Mouse (Mus musculus): ENCODE measurements around the gene Camsap1. TPM values are rescaled to one million over a fixed set of nuclear protein-coding genes. Genes with fewer than 3 reads are reported as not detected.

Camsap1 gene
- total and polyA plus RNA-seq, 3 experiments = 6.2 to 22.1 (median 17.2) TPM

DNA sequence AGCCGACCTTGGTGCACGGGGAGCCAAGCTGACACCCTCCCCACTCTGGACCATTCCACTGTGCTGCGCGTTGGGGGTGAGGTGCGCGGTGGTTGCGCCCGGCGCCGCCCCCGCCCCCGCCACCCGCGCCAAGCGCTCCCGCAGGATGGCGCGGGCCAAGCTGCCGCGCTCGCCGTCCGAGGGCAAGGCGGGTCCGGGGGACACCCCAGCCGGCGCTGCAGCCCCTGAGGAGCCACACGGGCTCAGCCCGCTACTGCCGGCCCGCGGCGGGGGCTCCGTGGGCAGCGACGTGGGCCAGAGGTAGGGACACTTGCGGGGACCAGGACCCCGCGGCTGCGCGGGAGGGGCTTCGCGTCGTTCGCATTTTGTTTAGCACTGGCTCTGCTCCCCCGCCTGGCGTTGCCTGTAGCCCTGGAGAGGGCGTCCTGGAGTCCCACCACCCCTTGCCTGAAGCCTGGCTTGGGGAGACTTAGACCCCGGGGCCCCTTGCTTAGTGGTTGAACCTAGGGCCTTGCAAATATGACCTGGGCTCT lies 105.3 kb downstream of the Camsap1 start:
- Histone ChIP-seq H3K27ac (ENCODE audit: insufficient read depth, low read depth) (no peak overlapping the region), H3K4me3 (replicated peaks in 1 of 3; ENCODE audit: low read depth in 2 of 3, low read length in 2 of 3, poor library complexity in 1 of 3) (no peak overlapping the region), H3K9ac (ENCODE audit: insufficient read depth, low read depth) (no peak overlapping the region), H3K79me2 (replicated peaks; ENCODE audit: control insufficient read depth, extremely low read depth, insufficient read depth, poor library complexity, severe bottlenecking) (no peaks in the 10 kb centered on the region), H3K9me3 (replicated peaks; ENCODE audit: low read length) (peaks cover 16% of the 10 kb centered on the region), H3K4me2 (ENCODE audit: insufficient read depth, low read depth, poor library complexity, severe bottlenecking) (no peak overlapping the region), H3K4me1 (ENCODE audit: control insufficient read depth in 1 of 2, insufficient read depth in 2 of 2) (no peaks in the 10 kb centered on the region), H3K36me3 (replicated peaks in 1 of 2; ENCODE audit: control insufficient read depth in 1 of 2, insufficient read depth in 1 of 2, low read length in 1 of 2) (no peaks in the 10 kb centered on the region), H3K27me3 (replicated peaks) (peaks cover 89% of the 10 kb centered on the region)
- DNase-seq (ENCODE audit: extremely low read depth) = no peak
- dilution Hi-C loops (cut with MboI; ENCODE audit: extremely low pct_ligation_motif_present, extremely low pct_unique_long_range_greater_than_20kb, low sequenced_read_pairs) = no loop called here
- in situ Hi-C loops (cut with MboI; ENCODE audit: low pct_ligation_motif_present, low pct_unique_long_range_greater_than_20kb, low sequenced_read_pairs) = no loop called here
- TF ChIP-seq MAX (IDR thresholded peaks at IDR 0.05; ENCODE audit: low read length) (no peak), TCF12 (IDR thresholded peaks at IDR 0.05; ENCODE audit: low read depth, low read length) (no peak), MXI1 (IDR thresholded peaks at IDR 0.05; ENCODE audit: low read depth, low read length) (no peak), ZKSCAN1 (IDR thresholded peaks at IDR 0.05; ENCODE audit: borderline replicate concordance, low read depth, low read length) (no peak), MAFK (IDR thresholded peaks at IDR 0.05; ENCODE audit: insufficient replicate concordance, low read length) (no peak), EP300 (IDR thresholded peaks at IDR 0.05; ENCODE audit: low read length) (no peak), SIN3A (IDR thresholded peaks at IDR 0.05; ENCODE audit: low read length) (no peak), USF1 (IDR thresholded peaks at IDR 0.05; ENCODE audit: low read depth, low read length) (no peak), CTCF (conservative IDR thresholded peaks at IDR 0.05 in 1 of 2, IDR thresholded peaks at IDR 0.05 in 1 of 2; ENCODE audit: low read depth in 2 of 2, low read length in 2 of 2) (no peak), ZNF384 (IDR thresholded peaks at IDR 0.05; ENCODE audit: low read depth, low read length) (no peak), IRF4 (IDR thresholded peaks at IDR 0.05; ENCODE audit: low read depth, low read length) (no peak), POLR2AphosphoS2 (IDR thresholded peaks at IDR 0.05; ENCODE audit: low read depth, low read length) (no peak), USF2 (conservative IDR thresholded peaks at IDR 0.05; ENCODE audit: low read depth, low read length) (no peak), JUND (conservative IDR thresholded peaks at IDR 0.05; ENCODE audit: low read depth, low read length) (no peak), NRF1 (IDR thresholded peaks at IDR 0.05; ENCODE audit: low read depth, low read length) (no peak), JUN (IDR thresholded peaks at IDR 0.05; ENCODE audit: insufficient read depth, low read depth, low read length) (no peak)

- dilution Hi-C loops (cut with MboI; ENCODE audit: extremely low pct_ligation_motif_present, extremely low pct_unique_long_range_greater_than_20kb, low sequenced_read_pairs) = no loop called here
- Histone ChIP-seq H3K27ac (ENCODE audit: insufficient read depth, low read depth) (no peak overlapping the region), H3K9ac (ENCODE audit: insufficient read depth, low read depth) (no peak overlapping the region), H3K9me3 (replicated peaks; ENCODE audit: low read length) (peaks cover 16% of the 10 kb centered on the region), H3K27me3 (replicated peaks) (peaks cover 90% of the 10 kb centered on the region), H3K4me1 (ENCODE audit: control insufficient read depth in 1 of 2, insufficient read depth in 2 of 2) (no peaks in the 10 kb centered on the region), H3K4me2 (ENCODE audit: insufficient read depth, low read depth, poor library complexity, severe bottlenecking) (no peak overlapping the region), H3K36me3 (replicated peaks in 1 of 2; ENCODE audit: control insufficient read depth in 1 of 2, insufficient read depth in 1 of 2, low read length in 1 of 2) (no peaks in the 10 kb centered on the region), H3K4me3 (replicated peaks in 1 of 3; ENCODE audit: low read depth in 2 of 3, low read length in 2 of 3, poor library complexity in 1 of 3) (no peak overlapping the region), H3K79me2 (replicated peaks; ENCODE audit: control insufficient read depth, extremely low read depth, insufficient read depth, poor library complexity, severe bottlenecking) (no peaks in the 10 kb centered on the region)
- no peak for DNase-seq (ENCODE audit: extremely low read depth)
- in situ Hi-C loops (cut with MboI; ENCODE audit: low pct_ligation_motif_present, low pct_unique_long_range_greater_than_20kb, low sequenced_read_pairs) = no loop called here
- TF ChIP-seq GABPA (IDR thresholded peaks at IDR 0.05; ENCODE audit: insufficient replicate concordance, low read depth, low read length) (no peak), ZMIZ1 (IDR thresholded peaks at IDR 0.05; ENCODE audit: low read depth, low read length) (no peak), MEF2A (IDR thresholded peaks at IDR 0.05; ENCODE audit: borderline replicate concordance, low read depth, low read length) (no peak), ZNF384 (IDR thresholded peaks at IDR 0.05; ENCODE audit: low read depth, low read length) (no peak), MAZ (IDR thresholded peaks at IDR 0.05; ENCODE audit: low read depth, low read length) (no peak), MAFK (IDR thresholded peaks at IDR 0.05; ENCODE audit: insufficient replicate concordance, low read length) (no peak), RAD21 (IDR thresholded peaks at IDR 0.05; ENCODE audit: low read depth, low read length) (no peak), EP300 (IDR thresholded peaks at IDR 0.05; ENCODE audit: low read length) (no peak), ETS1 (conservative IDR thresholded peaks at IDR 0.05; ENCODE audit: low read depth, low read length) (no peak), TCF12 (IDR thresholded peaks at IDR 0.05; ENCODE audit: low read depth, low read length) (no peak), USF2 (conservative IDR thresholded peaks at IDR 0.05; ENCODE audit: low read depth, low read length) (no peak)
These were observed 105.8 kb downstream of the Camsap1 start for GRCm38 (mm10) chr2:25877250-25877735.

Data from CH12.LX (cell line).